Mouse (Mus musculus) G1E (cell line): ENCODE measurements around the gene Pbx4.

ENCODE experiments used
- GATA2 ChIP-seq: IDR thresholded peaks from 2 replicates; pipeline ENCODE4 v1.6.1; 2012; ENCODE audit warnings: low read depth, low read length, inconsistent platforms, borderline replicate concordance
- POLR2AphosphoS5 ChIP-seq: IDR thresholded peaks from 2 replicates; pipeline ENCODE4 v1.6.1; 2012; ENCODE audit warnings: low read depth, low read length, inconsistent platforms; ENCODE audit not compliant: insufficient replicate concordance
- TAL1 ChIP-seq: conservative IDR thresholded peaks from 2 replicates; pipeline ENCODE4 v1.6.1; 2012; ENCODE audit warnings: low read depth, low read length, inconsistent platforms, mixed read lengths

DNA sequence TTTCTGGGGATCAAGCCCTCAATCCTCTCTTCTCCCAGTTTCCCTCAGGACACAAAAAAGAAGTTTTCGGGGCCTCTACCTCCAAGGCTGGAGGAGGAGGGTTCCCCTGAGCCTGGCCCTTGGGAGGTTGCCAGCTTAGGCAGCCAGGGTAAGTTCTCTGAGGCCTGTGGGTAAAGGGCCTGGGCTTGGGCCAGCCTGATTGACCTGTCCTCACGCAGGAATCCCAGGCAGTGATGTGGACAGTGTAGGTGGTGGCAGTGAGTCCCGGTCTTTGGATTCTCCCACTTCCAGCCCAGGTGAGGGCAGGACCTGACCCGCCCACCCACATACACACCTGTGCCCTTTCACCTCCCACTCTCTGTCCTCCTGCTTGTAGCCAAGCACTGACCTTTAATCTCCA, 16.9 kb upstream of the Pbx4 start:
- no peak for TF ChIP-seq GATA2
- TF ChIP-seq POLR2AphosphoS5: no peak
- TF ChIP-seq TAL1: no peak
